Mouse (Mus musculus): ENCODE results near the gene Tex37. TPM values are rescaled to one million over a fixed set of nuclear protein-coding genes. Genes with fewer than 3 reads are reported as not detected.

Gene Tex37
- total RNA-seq (2015) (not detected in 2 replicates), total RNA-seq (2017) (not detected in 2 replicates)

- ATAC-seq (replicated peaks; ENCODE audit: poor library complexity) = no peak
Measured at GRCm38 (mm10) chr6:70918827-70919226, at the start of gene Tex37. Tex37 (minus strand) TSS chr6:70918927.

- ATAC-seq (replicated peaks; ENCODE audit: poor library complexity) = no peak
Measured at GRCm38 (mm10) chr6:70968291-70968690, 49.6 kb upstream of the Tex37 start.

GRCm38 (mm10) chr6:70967422-70967821 is 48.7 kb upstream of the Tex37 start:
- ATAC-seq (replicated peaks; ENCODE audit: poor library complexity) = no peak

- ATAC-seq (replicated peaks; ENCODE audit: poor library complexity) = no peak
Measured at GRCm38 (mm10) chr6:70965694-70966093, 47.0 kb upstream of the Tex37 start.

GRCm38 (mm10) chr6:70964116-70964830 is 45.5 kb upstream of the Tex37 start:
- ATAC-seq (replicated peaks; ENCODE audit: poor library complexity) = no peak

- no peak for ATAC-seq (replicated peaks; ENCODE audit: poor library complexity)
Measured at GRCm38 (mm10) chr6:70957341-70957940, 38.7 kb upstream of the Tex37 start.

GRCm38 (mm10) chr6:70956936-70957335 is 38.2 kb upstream of the Tex37 start:
- no peak; the same call in 1 of the 2 replicates for ATAC-seq (replicated peaks; ENCODE audit: poor library complexity)

GRCm38 (mm10) chr6:70956285-70956912 is 37.7 kb upstream of the Tex37 start, which contains the start of gene Foxi3:
Foxi3 (plus strand) TSS chr6:70956531.
- ATAC-seq (replicated peaks; ENCODE audit: poor library complexity) = peak; percentile 57

- ATAC-seq (replicated peaks; ENCODE audit: poor library complexity) = 0 out of 2 replicates have a peak, but pooled peaks have one; percentile 5
Measured at GRCm38 (mm10) chr6:70955841-70956240, 37.1 kb upstream of the Tex37 start.

GRCm38 (mm10) chr6:70955291-70955800 is 36.6 kb upstream of the Tex37 start:
- no peak for ATAC-seq (replicated peaks; ENCODE audit: poor library complexity)

- peak; percentile 49; the same call in 1 of the 2 replicates for ATAC-seq (replicated peaks; ENCODE audit: poor library complexity)
Measured at GRCm38 (mm10) chr6:70954040-70954439, 35.3 kb upstream of the Tex37 start.

- ATAC-seq (replicated peaks; ENCODE audit: poor library complexity) = no peak
Measured at GRCm38 (mm10) chr6:70953274-70953673, 34.5 kb upstream of the Tex37 start.

- no peak for ATAC-seq (replicated peaks; ENCODE audit: poor library complexity)
Measured at GRCm38 (mm10) chr6:70931801-70932200, 13.1 kb upstream of the Tex37 start.

- peak; percentile 92 for ATAC-seq (replicated peaks; ENCODE audit: poor library complexity)
Measured at GRCm38 (mm10) chr6:70921274-70922074, 2.7 kb upstream of the Tex37 start.

- ATAC-seq (replicated peaks; ENCODE audit: poor library complexity) = no peak
Measured at GRCm38 (mm10) chr6:70912396-70912765, 6.3 kb downstream of the Tex37 start.

GRCm38 (mm10) chr6:70911668-70912395 is 6.9 kb downstream of the Tex37 start:
- no peak for ATAC-seq (replicated peaks; ENCODE audit: poor library complexity)

GRCm38 (mm10) chr6:70910285-70910684 is 8.4 kb downstream of the Tex37 start:
- 0 out of 2 replicates have a peak, but pooled peaks have one; percentile 23 for ATAC-seq (replicated peaks; ENCODE audit: poor library complexity)

- no peak for ATAC-seq (replicated peaks; ENCODE audit: poor library complexity)
Measured at GRCm38 (mm10) chr6:70909572-70909971, 9.2 kb downstream of the Tex37 start.

- peak; percentile 93 for ATAC-seq (replicated peaks; ENCODE audit: poor library complexity)
Measured at GRCm38 (mm10) chr6:70903689-70904088, 15.0 kb downstream of the Tex37 start.

GRCm38 (mm10) chr6:70899594-70900003 is 19.1 kb downstream of the Tex37 start:
- no peak for ATAC-seq (replicated peaks; ENCODE audit: poor library complexity)
